Mouse (Mus musculus) left cerebral cortex, adult 18-20 months (tissue): ENCODE data around the gene 1700020L24Rik. TPM values are rescaled to one million over a fixed set of nuclear protein-coding genes. Genes with fewer than 3 reads are reported as not detected.

ENCODE experiments used
- DNase-seq, 2 experiments: peaks; one replicate each; pipeline ENCODE4 v3.0.0; 2021 to 2022; ENCODE audit warnings: low spot score in 2 of 2, mixed read lengths in 1 of 2
- total RNA-seq, 2 experiments: library from RNA; stranded (reverse); gene quantifications; 2 replicates each; pipeline ENCODE4 v1.2.3; 2021

Gene 1700020L24Rik
- total RNA-seq, 2 experiments from 2014 or later: 0.47 to 0.53 TPM

GRCm38 (mm10) chr11:83471766-83472165 is 34.3 kb downstream of the 1700020L24Rik start:
- no peak for DNase-seq

GRCm38 (mm10) chr11:83472324-83473234 is 35.1 kb downstream of the 1700020L24Rik start, which contains the start of gene Taf15:
Taf15 (plus strand) TSS chr11:83473086.
- DNase-seq: peak; percentile 99

- DNase-seq: no peak
Observed at GRCm38 (mm10) chr11:83473235-83474016, 35.9 kb downstream of the 1700020L24Rik start.

Other genes starting within 250 kb of the 1700020L24Rik start
- gene Slfn3, start 246.3 kb upstream of the 1700020L24Rik start, total RNA-seq: under 1 TPM; 0.40 to 0.66 TPM
- gene Slfn14, start 151.0 kb upstream of the 1700020L24Rik start, total RNA-seq: under 1 TPM in 1 of 2 experiments, not detected in 1; 0.09 TPM
- 100 to 1,000 TPM; 280 to 293 TPM for gene Ap2b1, start 138.7 kb upstream of the 1700020L24Rik start, total RNA-seq
- gene Pex12, start 135.1 kb upstream of the 1700020L24Rik start, total RNA-seq: 10 to 100 TPM in 1 of 2 experiments, 1 to 10 TPM in 1; 7.0 to 10.1 TPM
- 100 to 1,000 TPM; 268 to 269 TPM for gene Rasl10b, start 28.5 kb upstream of the 1700020L24Rik start, total RNA-seq
- gene Gas2l2, start 8.2 kb upstream of the 1700020L24Rik start, total RNA-seq: not detected
- 1 to 10 TPM; 2.5 to 3.9 TPM for gene Mmp28, start 25.4 kb downstream of the 1700020L24Rik start, total RNA-seq
- gene Taf15, start 35.4 kb downstream of the 1700020L24Rik start, total RNA-seq: 10 to 100 TPM; 56.2 to 60.3 TPM
- not detected for gene Heatr9, start 84.5 kb downstream of the 1700020L24Rik start, total RNA-seq
- not detected for gene Ccl5, start 92.8 kb downstream of the 1700020L24Rik start, total RNA-seq
- gene Ccl9, start 141.0 kb downstream of the 1700020L24Rik start, total RNA-seq: 1 to 10 TPM; 2.7 to 2.8 TPM
- under 1 TPM; 0.75 to 0.98 TPM for gene Ccl6, start 155.4 kb downstream of the 1700020L24Rik start, total RNA-seq
- gene Rpl9-ps1, start 207.9 kb downstream of the 1700020L24Rik start, total RNA-seq: not detected
- not detected for gene Ccl3, start 211.7 kb downstream of the 1700020L24Rik start, total RNA-seq
- gene Ccl4, start 224.9 kb downstream of the 1700020L24Rik start, total RNA-seq: not detected